Mouse (Mus musculus): ENCODE results near the gene Hoxa3.

- no peak for TF ChIP-seq CTCF (IDR thresholded peaks at IDR 0.05; ENCODE audit: insufficient read depth, low read depth, low read length)
- no peak for TF ChIP-seq POLR2A (IDR thresholded peaks at IDR 0.05; ENCODE audit: insufficient read depth, low read depth, low read length)
Measured at GRCm38 (mm10) chr6:52219234-52219942, 6.3 kb upstream of the Hoxa3 start.

Data from olfactory bulb, adult 2 months (tissue).